Comparison of ENCODE assay signal across 10 mouse cellular contexts in the genomic region with DNA sequence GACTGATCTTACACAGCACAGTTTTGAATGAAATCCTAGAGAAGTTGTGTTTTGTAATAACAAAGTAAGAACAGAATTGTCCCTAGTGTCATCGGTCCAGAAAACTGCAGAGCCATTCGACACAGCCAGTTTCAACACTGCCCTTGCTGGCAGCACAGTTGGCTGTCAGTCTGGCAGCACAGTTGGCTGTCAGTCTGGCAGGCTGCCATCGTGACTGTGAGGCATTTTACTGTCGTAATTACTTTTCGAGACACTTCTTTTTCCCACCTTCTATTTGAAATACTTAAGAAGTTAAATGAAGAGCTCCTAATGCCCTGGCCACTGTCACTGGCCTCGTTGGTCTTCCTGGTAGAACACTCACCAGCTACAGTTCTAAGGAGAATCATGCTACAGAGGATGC. TPM values are rescaled to one million over a fixed set of nuclear protein-coding genes. Genes with fewer than 3 reads are reported as not detected.
DNase-seq lines count a peak whose midpoint lies in the region; ATAC-seq and TF ChIP-seq lines count a peak whose summit lies in the region.
"Had no signal": no experiment of that assay in that cellular context is flagged by ENCODE, and none has a peak within 500 bp of the region (broad histone marks: within the 10 kb centered on the region; RNA-seq: fewer than 3 reads in every experiment).

No protein-coding gene starts in this region.

- DNase-seq in liver, postnatal 0 days = peak; percentile 36
- no peak for DNase-seq in liver
- DNase-seq in brain, adult 2 months (ENCODE audit: low read depth, low spot score) = peak; percentile 54
- DNase-seq in gastrocnemius, postnatal 36 days = peak; percentile 20 to 23
- peak; percentile 22 to 35 for DNase-seq in left cerebral cortex, postnatal 25 days (ENCODE audit: low spot score in 2 of 2)
- DNase-seq in retina, postnatal 1 day = no peak
- no peak for DNase-seq in urinary bladder, adult 18-20 months (ENCODE audit: low spot score in 2 of 2)
- DNase-seq in embryo, embryonic 10 days (ENCODE audit: low spot score) = no peak

- H3K36me3 ChIP-seq in liver, postnatal 0 days (replicated peaks; ENCODE audit: insufficient read depth, low read length) = no peaks in the 10 kb centered on the region
- H3K36me3 ChIP-seq: neural tube, embryonic 13.5 days had no signal

- peaks cover 14% of the 10 kb centered on the region for H3K4me1 ChIP-seq in liver, postnatal 0 days (ENCODE audit: insufficient read depth)
- H3K4me1 ChIP-seq: neural tube, embryonic 13.5 days had no signal

- H3K9me3 ChIP-seq in liver, postnatal 0 days (ENCODE audit: low read length) = no peaks in the 10 kb centered on the region
- H3K9me3 ChIP-seq: neural tube, embryonic 13.5 days had no signal

- ATAC-seq in liver, postnatal 0 days = no peak

- TF ChIP-seq CTCF in liver, postnatal 0 days (IDR thresholded peaks at IDR 0.05; ENCODE audit: low read depth) = no peak

- no peak overlapping the region for H3K27ac ChIP-seq in liver, postnatal 0 days (ENCODE audit: low read depth)
- H3K27ac ChIP-seq: neural tube, embryonic 13.5 days had no signal

- intact Hi-C loops in gastrocnemius, postnatal 36 days (cut with DNase I) = no loop called here
- intact Hi-C loops in left cerebral cortex, postnatal 25 days (cut with DNase I) = no loop called here

- H3K4me2 ChIP-seq in liver, postnatal 0 days (ENCODE audit: low read depth, low read length) = no peak overlapping the region
- H3K4me2 ChIP-seq: neural tube, embryonic 13.5 days had no signal

- no peak overlapping the region for H3K9ac ChIP-seq in liver, postnatal 0 days (replicated peaks)
- H3K9ac ChIP-seq: neural tube, embryonic 13.5 days had no signal

- no peaks in the 10 kb centered on the region for H3K27me3 ChIP-seq in liver, postnatal 0 days (ENCODE audit: insufficient read depth, low read length)
- H3K27me3 ChIP-seq: neural tube, embryonic 13.5 days had no signal

- TF ChIP-seq EP300 in liver, postnatal 0 days (IDR thresholded peaks at IDR 0.05; ENCODE audit: low read depth) = no peak

- no peak overlapping the region for H3K4me3 ChIP-seq in liver, postnatal 0 days (ENCODE audit: low read depth, low read length)
- H3K4me3 ChIP-seq: neural tube, embryonic 13.5 days had no signal

- 65% methylated on average over 6 of the region's 6 CpGs for WGBS in liver, postnatal 0 days (ENCODE audit: insufficient replicate concordance)

RNA-seq across cellular contexts. Expression of a gene that starts 22.9 kb away (rescaled TPM):
- 1.5 and 1.9 TPM in 2 replicates for polyA plus RNA-seq in liver, postnatal 0 days (2015; fragmentation: Nextera tagmentation; extraction: Ambion mirVana)
- total RNA-seq in gastrocnemius, postnatal 36 days (2021) = not detected
- total RNA-seq in left cerebral cortex, postnatal 25 days (2021) = not detected
- polyA plus RNA-seq: limb, embryonic 11.5 days; neural tube, embryonic 13.5 days had no signal

RNA-seq across cellular contexts. Expression of a gene that starts 50.3 kb away (rescaled TPM):
- 5.5 and 6.0 TPM in 2 replicates for polyA plus RNA-seq in liver, postnatal 0 days (2015; fragmentation: Nextera tagmentation; extraction: Ambion mirVana)
- total RNA-seq in gastrocnemius, postnatal 36 days (2021) = 10 to 100 TPM; 15.6 to 15.9 TPM
- total RNA-seq in left cerebral cortex, postnatal 25 days (2021) = 10 to 100 TPM; 13.8 to 15.4 TPM

Comparison
In these comparisons a context has a peak if more than half of its experiments do, and no peak if none do; other contexts are left out.
1. DNase-seq: peak in liver, postnatal 0 days (single experiment), brain, adult 2 months (single experiment), gastrocnemius, postnatal 36 days (2 of 2) and left cerebral cortex, postnatal 25 days (2 of 2); none in liver (single experiment), retina, postnatal 1 day (single experiment), urinary bladder, adult 18-20 months (0 of 2) and embryo, embryonic 10 days (single experiment).